Mouse (Mus musculus): ENCODE measurements around the gene Gm29797. TPM values are rescaled to one million over a fixed set of nuclear protein-coding genes. Genes with fewer than 3 reads are reported as not detected.

Gm29797 gene
- polyA plus RNA-seq, 1 experiment from 2014 or later = 0.47 TPM

GRCm38 (mm10) chr2:181683381-181683780, 26.5 kb downstream of the Gm29797 start:
- H3K36me3 ChIP-seq (ENCODE audit: control insufficient read depth, insufficient read depth, low read length) = peaks cover 27% of the 10 kb centered on the region
- no peak overlapping the region for H3K27ac ChIP-seq (replicated peaks; ENCODE audit: low read depth, low read length)
- H3K4me1 ChIP-seq (ENCODE audit: control insufficient read depth, insufficient read depth, low read length) = peaks cover 5% of the 10 kb centered on the region; the same call in 1 of the 2 replicates
- no peak overlapping the region for H3K4me2 ChIP-seq (ENCODE audit: low read depth, low read length)
- H3K9ac ChIP-seq (ENCODE audit: low read depth, low read length) = no peak overlapping the region
- H3K27me3 ChIP-seq (replicated peaks; ENCODE audit: control insufficient read depth, insufficient read depth, low read length) = no peaks in the 10 kb centered on the region
- H3K9me3 ChIP-seq (ENCODE audit: control insufficient read depth, low read length) = no peaks in the 10 kb centered on the region
- 66% methylated on average over 4 of the region's 4 CpGs for WGBS
- no peak overlapping the region for H3K4me3 ChIP-seq (ENCODE audit: low read depth, low read length)
- no peak for DNase-seq (ENCODE audit: low spot score)
- no peak for ATAC-seq (ENCODE audit: low read depth)

DNA sequence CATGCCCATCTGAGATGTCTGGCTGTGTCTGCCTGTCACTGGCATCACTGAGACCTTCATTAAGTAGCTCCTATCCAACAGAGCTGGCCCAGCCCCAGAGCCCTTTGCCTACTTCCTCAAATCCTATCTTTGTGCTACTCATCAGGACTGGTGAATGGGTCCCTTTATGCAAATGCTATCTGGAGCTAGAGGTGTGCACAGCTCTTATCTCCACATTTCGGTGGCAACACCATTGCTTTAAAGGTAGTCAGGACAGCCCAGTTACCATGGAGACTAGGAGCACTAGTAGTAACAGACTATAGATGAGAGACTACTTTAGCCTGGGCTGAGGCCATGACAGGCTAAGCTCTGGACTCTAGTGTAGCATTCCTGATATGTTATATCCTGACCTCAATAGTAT, 27.9 kb downstream of the Gm29797 start:
- H3K4me1 ChIP-seq (ENCODE audit: control insufficient read depth, insufficient read depth, low read length) = peaks cover 5% of the 10 kb centered on the region; the same call in 1 of the 2 replicates
- 81% methylated on average over 1 of the region's 1 CpGs for WGBS
- no peak overlapping the region for H3K9ac ChIP-seq (ENCODE audit: low read depth, low read length)
- no peaks in the 10 kb centered on the region for H3K27me3 ChIP-seq (replicated peaks; ENCODE audit: control insufficient read depth, insufficient read depth, low read length)
- H3K9me3 ChIP-seq (ENCODE audit: control insufficient read depth, low read length) = no peaks in the 10 kb centered on the region
- no peak for DNase-seq (ENCODE audit: low spot score)
- H3K36me3 ChIP-seq (ENCODE audit: control insufficient read depth, insufficient read depth, low read length) = peaks cover 40% of the 10 kb centered on the region
- H3K4me2 ChIP-seq (ENCODE audit: low read depth, low read length) = no peak overlapping the region
- no peak overlapping the region for H3K27ac ChIP-seq (replicated peaks; ENCODE audit: low read depth, low read length)
- ATAC-seq (ENCODE audit: low read depth) = no peak
- H3K4me3 ChIP-seq (ENCODE audit: low read depth, low read length) = no peak overlapping the region

GRCm38 (mm10) chr2:181685686-181686085, 28.9 kb downstream of the Gm29797 start:
- ATAC-seq (ENCODE audit: low read depth) = no peak
- Histone ChIP-seq H3K4me3 (ENCODE audit: low read depth, low read length) (no peak overlapping the region), H3K36me3 (ENCODE audit: control insufficient read depth, insufficient read depth, low read length) (peaks cover 50% of the 10 kb centered on the region), H3K27me3 (replicated peaks; ENCODE audit: control insufficient read depth, insufficient read depth, low read length) (no peaks in the 10 kb centered on the region), H3K4me1 (ENCODE audit: control insufficient read depth, insufficient read depth, low read length) (peaks cover 4% of the 10 kb centered on the region; the same call in 1 of the 2 replicates), H3K9me3 (ENCODE audit: control insufficient read depth, low read length) (no peaks in the 10 kb centered on the region), H3K9ac (ENCODE audit: low read depth, low read length) (no peak overlapping the region), H3K4me2 (ENCODE audit: low read depth, low read length) (no peak overlapping the region), H3K27ac (replicated peaks; ENCODE audit: low read depth, low read length) (no peak overlapping the region)
- no peak for DNase-seq (ENCODE audit: low spot score)
- 96% methylated on average over 4 of the region's 4 CpGs for WGBS

DNA sequence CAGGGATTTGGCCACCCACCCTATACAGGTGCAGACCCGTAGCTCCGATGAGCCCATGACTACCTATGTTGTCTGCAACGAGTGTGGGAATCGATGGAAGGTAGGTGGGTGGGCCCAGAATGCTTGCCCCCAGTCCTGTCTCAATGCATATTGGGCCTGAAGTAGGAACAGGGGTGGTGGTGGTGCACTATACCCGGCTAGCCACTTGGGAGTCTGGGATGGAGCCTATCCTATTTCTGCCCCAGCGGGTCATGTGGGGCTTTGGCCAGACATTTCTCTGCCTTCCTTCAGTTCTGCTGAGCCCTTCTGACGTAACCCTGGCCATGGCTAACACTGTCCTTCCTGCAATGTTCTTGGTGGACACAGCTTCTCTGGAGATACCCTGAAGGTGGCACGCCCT, 30.8 kb downstream of the Gm29797 start:
- no peaks in the 10 kb centered on the region for H3K9me3 ChIP-seq (ENCODE audit: control insufficient read depth, low read length)
- ATAC-seq (ENCODE audit: low read depth) (no peak), DNase-seq (ENCODE audit: low spot score) (no peak)
- no peak overlapping the region for H3K9ac ChIP-seq (ENCODE audit: low read depth, low read length)
- peaks cover 3% of the 10 kb centered on the region; the same call in 1 of the 2 replicates for H3K4me1 ChIP-seq (ENCODE audit: control insufficient read depth, insufficient read depth, low read length)
- no peak overlapping the region for H3K27ac ChIP-seq (replicated peaks; ENCODE audit: low read depth, low read length)
- no peaks in the 10 kb centered on the region for H3K27me3 ChIP-seq (replicated peaks; ENCODE audit: control insufficient read depth, insufficient read depth, low read length)
- peaks cover 51% of the 10 kb centered on the region for H3K36me3 ChIP-seq (ENCODE audit: control insufficient read depth, insufficient read depth, low read length)
- 90% methylated on average over 8 of the region's 8 CpGs for WGBS
- no peak overlapping the region for H3K4me3 ChIP-seq (ENCODE audit: low read depth, low read length)
- H3K4me2 ChIP-seq (ENCODE audit: low read depth, low read length) = no peak overlapping the region

DNA sequence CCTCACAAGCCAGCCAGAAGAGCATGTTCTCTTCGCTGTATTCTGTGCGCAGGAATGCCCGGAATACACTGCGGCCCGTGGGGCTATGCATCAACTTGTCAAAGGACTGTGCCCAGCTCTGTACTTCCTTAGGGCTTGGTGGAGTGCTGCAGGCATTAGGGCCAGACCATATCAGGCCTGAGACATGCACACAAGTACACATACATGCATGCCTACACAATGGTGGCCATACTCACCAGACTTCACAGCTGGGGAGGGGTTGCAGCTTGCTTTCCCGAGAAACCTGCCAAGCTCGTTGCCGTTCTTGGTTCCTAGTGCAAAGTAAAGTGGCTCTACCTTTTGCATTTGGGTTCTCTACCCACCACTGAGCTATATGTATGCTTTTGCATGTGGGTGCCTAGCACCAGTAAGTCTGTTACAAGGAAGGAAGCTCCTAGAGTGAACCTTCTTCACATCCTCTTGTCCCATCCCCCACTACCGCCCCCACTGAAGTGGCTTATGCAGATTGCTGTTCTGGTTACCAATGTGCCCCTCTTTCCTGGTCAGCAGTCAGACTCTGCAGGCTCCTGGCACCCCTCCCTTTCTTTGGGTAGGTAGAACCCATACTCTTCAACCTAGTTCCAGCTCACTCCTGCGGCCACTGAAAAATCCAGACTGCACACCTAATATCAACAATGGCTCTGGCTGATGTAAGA, 32.8 kb downstream of the Gm29797 start:
- Histone ChIP-seq H3K27ac (replicated peaks; ENCODE audit: low read depth, low read length) (no peak overlapping the region), H3K4me1 (ENCODE audit: control insufficient read depth, insufficient read depth, low read length) (peaks cover 9% of the 10 kb centered on the region; the same call in 1 of the 2 replicates), H3K9ac (ENCODE audit: low read depth, low read length) (no peak overlapping the region), H3K9me3 (ENCODE audit: control insufficient read depth, low read length) (no peaks in the 10 kb centered on the region), H3K4me3 (ENCODE audit: low read depth, low read length) (no peak overlapping the region), H3K27me3 (replicated peaks; ENCODE audit: control insufficient read depth, insufficient read depth, low read length) (no peaks in the 10 kb centered on the region), H3K36me3 (ENCODE audit: control insufficient read depth, insufficient read depth, low read length) (peaks cover 51% of the 10 kb centered on the region), H3K4me2 (ENCODE audit: low read depth, low read length) (no peak overlapping the region)
- WGBS = 90% methylated on average over 10 of the region's 10 CpGs
- no peak for ATAC-seq (ENCODE audit: low read depth)
- DNase-seq (ENCODE audit: low spot score) = no peak

GRCm38 (mm10) chr2:181691083-181691482, 34.2 kb downstream of the Gm29797 start:
- H3K4me3 ChIP-seq (ENCODE audit: low read depth, low read length) = no peak overlapping the region
- DNase-seq (ENCODE audit: low spot score) = no peak
- ATAC-seq (ENCODE audit: low read depth) = no peak
- H3K36me3 ChIP-seq (ENCODE audit: control insufficient read depth, insufficient read depth, low read length) = peaks cover 47% of the 10 kb centered on the region
- no peaks in the 10 kb centered on the region for H3K27me3 ChIP-seq (replicated peaks; ENCODE audit: control insufficient read depth, insufficient read depth, low read length)
- no peak overlapping the region for H3K9ac ChIP-seq (ENCODE audit: low read depth, low read length)
- no peak overlapping the region for H3K27ac ChIP-seq (replicated peaks; ENCODE audit: low read depth, low read length)
- H3K4me2 ChIP-seq (ENCODE audit: low read depth, low read length) = no peak overlapping the region
- H3K9me3 ChIP-seq (ENCODE audit: control insufficient read depth, low read length) = no peaks in the 10 kb centered on the region
- H3K4me1 ChIP-seq (ENCODE audit: control insufficient read depth, insufficient read depth, low read length) = peaks cover 9% of the 10 kb centered on the region; the same call in 1 of the 2 replicates
- 84% methylated on average over 6 of the region's 6 CpGs for WGBS

- ATAC-seq (ENCODE audit: low read depth) (no peak), DNase-seq (ENCODE audit: low spot score) (no peak)
- Histone ChIP-seq H3K4me2 (ENCODE audit: low read depth, low read length) (no peak overlapping the region), H3K4me1 (ENCODE audit: control insufficient read depth, insufficient read depth, low read length) (peaks cover 9% of the 10 kb centered on the region; the same call in 1 of the 2 replicates), H3K9me3 (ENCODE audit: control insufficient read depth, low read length) (no peaks in the 10 kb centered on the region), H3K9ac (ENCODE audit: low read depth, low read length) (no peak overlapping the region), H3K27me3 (replicated peaks; ENCODE audit: control insufficient read depth, insufficient read depth, low read length) (no peaks in the 10 kb centered on the region), H3K27ac (replicated peaks; ENCODE audit: low read depth, low read length) (no peak overlapping the region), H3K4me3 (ENCODE audit: low read depth, low read length) (no peak overlapping the region), H3K36me3 (ENCODE audit: control insufficient read depth, insufficient read depth, low read length) (peaks cover 42% of the 10 kb centered on the region)
- 89% methylated on average over 4 of the region's 4 CpGs for WGBS
These were observed 34.7 kb downstream of the Gm29797 start for GRCm38 (mm10) chr2:181691571-181691970.

DNA sequence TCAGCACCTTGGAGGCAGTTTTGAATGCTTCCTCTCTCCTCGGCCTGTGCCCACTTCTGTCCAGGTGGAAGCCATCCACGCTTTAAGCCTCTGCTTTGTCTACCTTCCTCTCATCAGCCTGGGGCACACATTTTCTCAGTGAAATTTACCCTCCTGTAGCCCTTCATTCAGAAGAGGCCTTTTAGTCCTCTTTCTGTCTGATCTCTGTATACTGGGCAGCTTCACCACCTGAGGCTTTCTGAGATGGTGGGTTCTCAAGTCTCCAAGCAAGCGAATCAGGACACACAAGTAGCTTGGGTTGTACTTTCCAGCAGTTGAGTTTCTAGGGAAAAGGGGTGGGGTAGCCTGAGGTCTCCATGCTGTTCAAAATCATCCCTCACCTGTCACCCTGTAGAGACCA, 35.5 kb downstream of the Gm29797 start:
- peak overlapping the region; percentile 83; the same call in 1 of the 2 replicates for H3K9ac ChIP-seq (ENCODE audit: low read depth, low read length)
- 87% methylated on average over 3 of the region's 3 CpGs for WGBS
- H3K4me3 ChIP-seq (ENCODE audit: low read depth, low read length) = peak overlapping the region; percentile 79; the same call in 1 of the 2 replicates

More for the DNA sequence above, 35.5 kb downstream of the Gm29797 start:
- Histone ChIP-seq H3K9me3 (ENCODE audit: control insufficient read depth, low read length) (no peaks in the 10 kb centered on the region), H3K27ac (replicated peaks; ENCODE audit: low read depth, low read length) (no peak overlapping the region), H3K27me3 (replicated peaks; ENCODE audit: control insufficient read depth, insufficient read depth, low read length) (no peaks in the 10 kb centered on the region), H3K4me1 (ENCODE audit: control insufficient read depth, insufficient read depth, low read length) (peaks cover 9% of the 10 kb centered on the region; the same call in 1 of the 2 replicates), H3K36me3 (ENCODE audit: control insufficient read depth, insufficient read depth, low read length) (peaks cover 35% of the 10 kb centered on the region), H3K4me2 (ENCODE audit: low read depth, low read length) (peak overlapping the region; percentile 93)
- ATAC-seq (ENCODE audit: low read depth) (no peak), DNase-seq (ENCODE audit: low spot score) (no peak)
